Mouse (Mus musculus) liver, postnatal 0 days (tissue): ENCODE results near the gene Slc35d3.

Experiments
- CTCF ChIP-seq: sonication (generic); IDR thresholded peaks from 2 replicates; pipeline ENCODE4 v1.5.1; 2016; ENCODE audit warnings: antibody characterized with exemption, low read depth
- EP300 ChIP-seq: IDR thresholded peaks from 2 replicates; pipeline ENCODE4 v1.6.1; 2016; ENCODE audit warnings: antibody characterized with exemption, low read depth, mild to moderate bottlenecking

DNA sequence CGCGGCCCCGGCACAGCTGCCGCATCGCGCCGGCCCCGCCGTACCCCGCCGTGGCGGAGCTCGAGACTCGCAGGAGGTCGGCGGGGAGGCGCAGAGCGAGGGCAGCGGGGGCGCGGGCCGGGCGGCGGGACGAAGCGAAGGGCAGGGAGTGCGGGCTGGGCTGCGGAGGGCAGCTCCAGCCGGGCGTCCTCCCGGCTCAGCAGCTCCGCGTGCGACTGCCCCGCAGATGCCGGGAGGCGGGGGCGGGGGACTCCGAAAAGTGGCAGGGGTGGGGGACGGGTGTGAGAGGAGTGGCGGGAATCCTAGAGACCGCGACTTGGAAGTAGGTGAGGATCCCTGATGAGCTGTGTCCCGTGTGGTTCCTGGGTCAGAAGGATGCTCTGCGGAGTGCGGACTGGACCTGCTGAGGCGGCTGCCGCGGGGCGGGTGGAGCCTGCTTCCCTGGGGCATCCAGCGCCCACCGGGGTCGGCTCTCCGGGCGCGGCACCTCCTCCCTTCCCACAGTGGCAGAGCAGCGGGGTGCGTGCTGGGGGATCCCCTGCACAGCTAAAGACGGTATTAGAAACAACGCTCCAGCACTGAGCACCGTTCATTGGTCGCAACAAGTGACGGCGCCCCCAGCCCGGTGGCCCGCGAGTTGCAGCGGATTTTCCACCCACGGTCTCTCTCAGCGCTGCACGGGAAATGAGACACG is at the start of gene Slc35d3:
- TF ChIP-seq CTCF: no peak
- TF ChIP-seq EP300: no peak
